Mouse (Mus musculus) spleen, postnatal 36 days (tissue): ENCODE data around the gene Selenow.
"Not testable (repeated sequence)": the region's sequence is repeated elsewhere in the genome, so short reads cannot be mapped to it uniquely, and the experiment has no call there.

Experiments used
- DNase-seq, 2 experiments: peaks; one replicate each; pipeline ENCODE4 v3.0.0; 2022; ENCODE audit warnings: low spot score in 2 of 2, mixed read lengths in 1 of 2

The Selenow gene

GRCm38 (mm10) chr7:15945721-15946536 lies 23.7 kb upstream of the Selenow start, which contains the start of gene Nop53:
Gene Nop53 (minus strand): TSS chr7:15946074.
- peak; percentile 87 to 92 for DNase-seq

GRCm38 (mm10) chr7:15945211-15945610 lies 23.0 kb upstream of the Selenow start:
- DNase-seq: no peak

GRCm38 (mm10) chr7:15944311-15944710 lies 22.1 kb upstream of the Selenow start:
- no peak for DNase-seq

- DNase-seq: no peak
Observed at GRCm38 (mm10) chr7:15938621-15939020, 16.4 kb upstream of the Selenow start.

GRCm38 (mm10) chr7:15937491-15937890 lies 15.3 kb upstream of the Selenow start:
- DNase-seq: no peak

- DNase-seq: no peak
Observed at GRCm38 (mm10) chr7:15933437-15934359, 11.5 kb upstream of the Selenow start.

- no peak for DNase-seq
Observed at GRCm38 (mm10) chr7:15931635-15932034, 9.4 kb upstream of the Selenow start.

GRCm38 (mm10) chr7:15930543-15930942 lies 8.3 kb upstream of the Selenow start:
- DNase-seq: no peak

GRCm38 (mm10) chr7:15929910-15930309 lies 7.7 kb upstream of the Selenow start:
- peak; percentile 49 to 57 for DNase-seq

- DNase-seq: peak; percentile 60 to 67
Observed at GRCm38 (mm10) chr7:15921796-15922195, 406 bp downstream of the Selenow start.

GRCm38 (mm10) chr7:15920645-15921190 lies 1.5 kb downstream of the Selenow start:
- DNase-seq: no peak

- no peak for DNase-seq
Observed at GRCm38 (mm10) chr7:15919947-15920346, 2.3 kb downstream of the Selenow start.

- DNase-seq: no peak
Observed at GRCm38 (mm10) chr7:15918371-15918770, 3.8 kb downstream of the Selenow start.

- DNase-seq: no peak
Observed at GRCm38 (mm10) chr7:15916996-15917395, 5.2 kb downstream of the Selenow start.

- DNase-seq: no peak
Observed at GRCm38 (mm10) chr7:15916134-15916723, 6.0 kb downstream of the Selenow start.

GRCm38 (mm10) chr7:15915695-15916094 lies 6.5 kb downstream of the Selenow start:
- not testable (repeated sequence) for DNase-seq

GRCm38 (mm10) chr7:15914751-15915150 lies 7.5 kb downstream of the Selenow start:
- no peak for DNase-seq

GRCm38 (mm10) chr7:15914252-15914651 lies 8.0 kb downstream of the Selenow start:
- DNase-seq: peak in 1 of 2 experiments; percentile 21

- DNase-seq: peak; percentile 50 to 56
Observed at GRCm38 (mm10) chr7:15912183-15912582, 10.0 kb downstream of the Selenow start.

- DNase-seq: no peak
Observed at GRCm38 (mm10) chr7:15910521-15910920, 11.7 kb downstream of the Selenow start.

GRCm38 (mm10) chr7:15907971-15908590 lies 14.1 kb downstream of the Selenow start:
- no peak for DNase-seq
